Mouse (Mus musculus) hindbrain, postnatal 0 days (tissue): ENCODE measurements around the gene Plxdc2. TPM values are rescaled to one million over a fixed set of nuclear protein-coding genes. Genes with fewer than 3 reads are reported as not detected.

Experiments
- ATAC-seq: fragments of 200-750 bp; cut with Nextera tagmentation; 2 replicates; pipeline ENCODE4 v1.8.0; 2017; ENCODE audit warnings: mild to moderate bottlenecking, moderate TSS enrichment, moderate library complexity
- DNase-seq: peaks from one replicate; pipeline ENCODE4 v3.0.0-alpha.2; 2015; ENCODE audit warnings: low spot score
- H3K27ac ChIP-seq: fragments of 300-500 bp; sonication (generic); 2 replicates; pipeline ENCODE4 v1.5.1; 2014; ENCODE audit warnings: mild to moderate bottlenecking
- H3K27me3 ChIP-seq: fragments of 300-500 bp; sonication (generic); 2 replicates; pipeline ENCODE4 v1.6.1; 2014; ENCODE audit warnings: low read length, mixed read lengths; ENCODE audit not compliant: insufficient read depth
- H3K36me3 ChIP-seq: fragments of 300-500 bp; sonication (generic); 2 replicates; pipeline ENCODE4 v1.6.1; 2014; ENCODE audit warnings: low read length, mixed read lengths; ENCODE audit not compliant: insufficient read depth
- H3K4me1 ChIP-seq: fragments of 300-500 bp; sonication (generic); 2 replicates; pipeline ENCODE4 v1.6.1; 2014; ENCODE audit warnings: antibody characterized with exemption, low read length, mixed read lengths; ENCODE audit not compliant: insufficient read depth
- H3K4me2 ChIP-seq: fragments of 300-500 bp; sonication (generic); 2 replicates; pipeline ENCODE4 v1.6.1; 2014; ENCODE audit warnings: low read depth, mild to moderate bottlenecking, low read length, moderate library complexity, mixed read lengths
- H3K4me3 ChIP-seq: fragments of 300-500 bp; sonication (generic); 2 replicates; pipeline ENCODE4 v1.5.1; 2014; ENCODE audit warnings: low read length
- H3K9ac ChIP-seq: fragments of 300-500 bp; sonication (generic); replicated peaks from 2 replicates; pipeline ENCODE4 v1.6.1; 2014; ENCODE audit warnings: mild to moderate bottlenecking, low read length, moderate library complexity, mixed read lengths
- H3K9me3 ChIP-seq: fragments of 300-500 bp; sonication (generic); 2 replicates; pipeline ENCODE4 v1.6.1; 2016; ENCODE audit warnings: low read length, mixed read lengths
- CTCF ChIP-seq: IDR thresholded peaks from 2 replicates; pipeline ENCODE4 v1.5.1; 2016; ENCODE audit warnings: antibody characterized with exemption, control low read depth, low read depth
- WGBS: fragments of 180-500 bp; shearing (Covaris S2); extraction: QIAGEN DNeasy Blood & Tissue Kit; methylation state at CpG from one replicate; pipeline ENCODE4 v1.1.7; 2014; 5-methylcytosine and 5-hydroxymethylcytosine counted together
- polyA plus RNA-seq: library from polyadenylated mRNA; unstranded; fragments of >200 nt; fragmentation: Nextera tagmentation; extraction: Ambion mirVana; gene quantifications from 2 replicates; pipeline ENCODE4 v1.2.1, GENCODE M21; 2015
- total RNA-seq: library from RNA; depleted of rRNA; stranded (reverse); fragments of >200 nt; gene quantifications from 2 replicates; pipeline ENCODE4 v1.2.3, GENCODE M21; 2014

Gene Plxdc2
- total and polyA plus RNA-seq, 2 experiments from 2014 or later = 29.0 to 33.2 TPM

DNA sequence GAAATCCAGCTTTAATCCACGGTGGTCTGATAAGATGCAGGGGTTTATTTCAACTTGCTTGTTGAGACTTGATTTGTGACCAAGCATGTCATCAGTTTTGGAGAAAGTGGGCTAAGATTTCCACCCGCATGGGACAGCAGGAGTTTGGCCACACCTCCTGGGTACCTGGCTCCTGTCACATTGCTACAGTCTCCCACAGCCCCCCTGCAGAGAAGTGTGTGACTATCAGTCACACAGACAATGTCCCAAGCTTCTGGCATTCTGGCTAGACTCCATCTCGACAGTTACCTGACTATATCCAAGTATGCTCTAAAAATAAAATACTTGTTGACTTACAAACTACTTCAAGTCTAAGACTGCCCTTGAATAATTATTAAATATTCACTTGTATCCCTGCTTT lies 185.1 kb downstream of the Plxdc2 start:
- TF ChIP-seq CTCF = no peak
- no peaks in the 10 kb centered on the region for H3K27me3 ChIP-seq
- no peak overlapping the region for H3K4me2 ChIP-seq
- WGBS = 71% methylated on average over 3 of the region's 3 CpGs
- H3K27ac ChIP-seq = no peak overlapping the region
- no peak for ATAC-seq
- DNase-seq = no peak
- H3K9me3 ChIP-seq = no peaks in the 10 kb centered on the region
- no peaks in the 10 kb centered on the region for H3K4me1 ChIP-seq
- no peak overlapping the region for H3K9ac ChIP-seq
- no peaks in the 10 kb centered on the region for H3K36me3 ChIP-seq
- H3K4me3 ChIP-seq = no peak overlapping the region

DNA sequence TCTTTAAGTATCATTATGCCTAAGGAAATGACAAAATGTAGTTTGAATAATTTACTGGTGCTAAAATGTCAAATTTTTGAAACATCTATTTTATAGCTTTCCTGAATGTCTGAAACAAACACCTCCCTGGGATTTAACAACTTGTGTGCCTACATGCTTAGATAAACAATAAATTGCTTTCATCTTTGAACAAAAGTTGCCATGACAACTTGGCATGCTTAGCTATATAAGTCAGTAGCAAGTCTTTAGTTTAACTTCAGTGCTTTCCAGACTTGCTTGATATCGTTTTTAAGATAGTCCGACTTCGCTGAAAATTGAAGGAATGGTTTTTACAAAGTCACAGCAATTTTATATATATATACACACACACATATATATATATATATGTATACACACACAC lies 189.1 kb downstream of the Plxdc2 start:
- ATAC-seq = no peak
- H3K4me1 ChIP-seq = no peaks in the 10 kb centered on the region
- H3K9me3 ChIP-seq = no peaks in the 10 kb centered on the region
- no peaks in the 10 kb centered on the region for H3K36me3 ChIP-seq
- no peak overlapping the region for H3K4me2 ChIP-seq
- H3K4me3 ChIP-seq = no peak overlapping the region
- TF ChIP-seq CTCF = no peak
- 31% methylated on average over 3 of the region's 3 CpGs for WGBS
- H3K9ac ChIP-seq = no peak overlapping the region
- peak; percentile 73 for DNase-seq
- no peak overlapping the region for H3K27ac ChIP-seq
- no peaks in the 10 kb centered on the region for H3K27me3 ChIP-seq

DNA sequence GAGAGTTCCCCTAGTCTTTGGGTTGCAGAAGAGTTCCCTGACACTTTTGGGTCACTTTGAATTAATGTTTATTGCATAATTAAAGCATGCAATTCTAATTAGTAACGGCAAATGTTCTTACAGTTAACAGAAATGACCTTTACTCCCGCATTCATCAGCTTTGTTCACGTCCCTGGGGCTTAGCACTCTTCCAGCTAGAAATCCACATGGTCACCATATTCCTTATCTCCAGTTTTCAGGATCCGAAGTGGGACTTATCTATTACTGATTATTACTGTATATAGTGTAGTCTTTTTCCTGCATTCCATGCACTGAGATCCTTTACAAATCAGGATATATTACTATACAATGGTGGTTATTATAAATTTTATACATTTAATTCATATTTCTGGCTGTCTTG lies 203.2 kb downstream of the Plxdc2 start:
- Histone ChIP-seq H3K27me3 (no peaks in the 10 kb centered on the region), H3K4me3 (no peak overlapping the region), H3K4me2 (no peak overlapping the region), H3K9me3 (no peaks in the 10 kb centered on the region), H3K36me3 (no peaks in the 10 kb centered on the region), H3K4me1 (no peaks in the 10 kb centered on the region), H3K27ac (no peak overlapping the region), H3K9ac (no peak overlapping the region)
- no peak for TF ChIP-seq CTCF
- ATAC-seq (no peak), DNase-seq (no peak)
- WGBS = 44% methylated on average over 4 of the region's 4 CpGs

DNA sequence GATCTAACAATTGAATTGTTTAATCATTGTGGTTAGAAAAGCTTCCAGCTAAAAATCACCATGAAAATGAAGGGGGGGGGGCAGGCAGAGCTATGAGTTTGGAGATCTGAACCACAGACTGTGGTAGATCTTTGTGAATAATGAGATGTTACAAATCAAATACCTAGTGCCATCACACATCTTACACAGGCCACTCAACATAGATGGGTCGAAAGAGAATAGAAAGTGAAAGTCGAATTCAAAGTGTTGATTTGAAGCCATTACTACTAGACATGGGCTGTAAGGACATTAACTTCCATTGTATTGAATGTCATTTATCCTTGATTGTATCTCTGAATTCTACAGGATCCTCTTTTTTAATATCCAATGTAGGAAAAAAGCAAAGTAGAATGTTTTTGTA lies 212.2 kb downstream of the Plxdc2 start:
- 89% methylated on average over 2 of the region's 2 CpGs for WGBS
- Histone ChIP-seq H3K27ac (no peak overlapping the region), H3K4me3 (no peak overlapping the region), H3K9ac (no peak overlapping the region), H3K27me3 (no peaks in the 10 kb centered on the region), H3K36me3 (no peaks in the 10 kb centered on the region), H3K4me1 (no peaks in the 10 kb centered on the region), H3K9me3 (no peaks in the 10 kb centered on the region), H3K4me2 (no peak overlapping the region)
- no peak for TF ChIP-seq CTCF
- ATAC-seq (no peak), DNase-seq (no peak)

DNA sequence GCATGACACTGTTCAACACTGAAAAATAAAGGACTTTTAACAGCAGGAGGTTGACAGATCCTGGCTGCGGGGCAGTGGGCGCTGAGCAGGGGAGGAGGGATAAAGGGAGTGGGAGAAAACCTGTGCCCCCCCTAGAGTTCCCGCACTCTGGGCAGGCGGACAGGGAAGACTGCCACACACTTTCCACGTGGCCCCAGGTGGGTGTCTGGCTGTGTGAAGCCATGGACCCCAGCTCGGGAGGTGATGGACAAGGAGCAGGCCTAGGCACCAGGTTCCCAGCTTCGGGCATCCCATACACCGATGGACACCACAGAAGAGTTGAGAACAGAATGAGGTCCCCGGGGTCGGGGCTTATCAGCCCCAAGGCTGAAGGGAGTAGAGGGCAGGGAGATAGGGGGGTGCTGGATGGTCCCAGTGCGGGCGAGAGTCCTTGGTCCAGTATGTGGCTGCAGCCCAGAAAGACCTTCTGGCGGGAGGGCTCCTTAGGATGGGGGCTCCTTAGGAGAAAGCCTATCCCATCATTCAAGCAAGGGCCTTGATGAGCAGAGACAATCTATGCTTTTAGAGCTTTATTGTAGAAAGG lies 215.2 kb downstream of the Plxdc2 start:
- TF ChIP-seq CTCF = no peak
- H3K27ac ChIP-seq = no peak overlapping the region
- DNase-seq (no peak), ATAC-seq (0 out of 2 replicates have a peak, but pooled peaks have one; percentile 12)
- no peak overlapping the region for H3K9ac ChIP-seq
- no peaks in the 10 kb centered on the region for H3K27me3 ChIP-seq
- no peaks in the 10 kb centered on the region for H3K4me1 ChIP-seq
- WGBS = 69% methylated on average over 13 of the region's 13 CpGs
- no peaks in the 10 kb centered on the region for H3K9me3 ChIP-seq
- no peak overlapping the region for H3K4me2 ChIP-seq
- no peak overlapping the region for H3K4me3 ChIP-seq
- no peaks in the 10 kb centered on the region for H3K36me3 ChIP-seq

DNA sequence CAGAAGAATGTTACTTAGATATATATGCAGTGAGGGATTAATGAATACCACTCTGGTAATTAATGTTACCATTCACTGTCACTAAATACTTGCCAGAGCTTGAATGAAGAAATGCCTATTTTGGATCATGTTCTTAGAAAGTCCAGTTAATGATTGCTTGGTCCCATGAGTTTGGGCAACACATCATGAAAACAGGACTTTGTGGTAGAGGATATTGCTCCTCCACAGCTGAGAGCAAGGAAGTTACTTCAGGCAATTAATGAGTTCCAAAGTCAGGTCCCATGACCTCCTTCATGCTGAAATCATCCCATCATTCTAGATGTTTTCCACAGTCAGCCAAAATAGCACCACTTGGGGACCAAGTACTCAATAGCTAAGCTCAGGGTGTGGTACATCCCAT lies 220.5 kb downstream of the Plxdc2 start:
- Histone ChIP-seq H3K4me2 (no peak overlapping the region), H3K9ac (no peak overlapping the region)

DNA sequence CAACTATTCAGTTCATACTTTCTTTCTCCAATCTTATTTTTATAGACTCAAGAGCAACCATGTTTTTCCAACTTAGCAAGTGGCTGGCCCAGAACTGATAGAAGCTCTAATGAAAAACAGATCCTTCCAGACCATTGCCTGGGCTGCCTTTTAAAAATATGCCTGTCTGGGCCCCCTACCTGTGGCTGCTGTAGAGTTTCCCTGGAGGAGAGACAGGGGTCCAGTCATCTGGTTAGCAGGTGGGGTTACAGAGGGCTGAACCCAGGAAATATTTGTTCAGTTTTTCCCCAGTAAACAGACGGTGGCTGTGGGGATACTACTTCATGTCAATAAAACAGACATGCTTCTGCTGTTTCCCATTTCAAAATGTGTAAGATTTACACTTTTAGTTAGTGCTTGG lies 222.0 kb downstream of the Plxdc2 start:
- Histone ChIP-seq H3K27ac (no peak overlapping the region), H3K36me3 (no peaks in the 10 kb centered on the region), H3K4me3 (no peak overlapping the region), H3K9ac (no peak overlapping the region), H3K27me3 (no peaks in the 10 kb centered on the region), H3K4me1 (no peaks in the 10 kb centered on the region), H3K4me2 (no peak overlapping the region), H3K9me3 (no peaks in the 10 kb centered on the region)
- WGBS = 82% methylated on average over 1 of the region's 1 CpGs
- TF ChIP-seq CTCF = no peak
- no peak for DNase-seq
- no peak for ATAC-seq

More for the DNA sequence above, 220.5 kb downstream of the Plxdc2 start:
- no peak for DNase-seq
- TF ChIP-seq CTCF = no peak
- H3K9me3 ChIP-seq = no peaks in the 10 kb centered on the region
- H3K27me3 ChIP-seq = no peaks in the 10 kb centered on the region
- H3K27ac ChIP-seq = no peak overlapping the region
- no peak overlapping the region for H3K4me3 ChIP-seq
- H3K4me1 ChIP-seq = no peaks in the 10 kb centered on the region
- no peak for ATAC-seq
- H3K36me3 ChIP-seq = no peaks in the 10 kb centered on the region
